Mouse (Mus musculus) hindbrain, embryonic 15.5 days (tissue): Measurements from ENCODE around the gene Dbf4. TPM values are rescaled to one million over a fixed set of nuclear protein-coding genes. Genes with fewer than 3 reads are reported as not detected.

Experiments
- ATAC-seq: fragments of 200-750 bp; cut with Nextera tagmentation; 2 replicates; pipeline ENCODE4 v1.8.0; 2017; ENCODE audit warnings: low read depth, moderate number of reproducible peaks, moderate TSS enrichment; ENCODE audit not compliant: low FRiP score
- H3K27ac ChIP-seq: fragments of 300-500 bp; sonication (generic); replicated peaks from 2 replicates; pipeline ENCODE4 v1.5.1; 2015; ENCODE audit warnings: mild to moderate bottlenecking, inconsistent platforms
- H3K27me3 ChIP-seq: fragments of 300-500 bp; sonication (generic); 2 replicates; pipeline ENCODE4 v1.6.1; 2015; ENCODE audit warnings: control low read depth, inconsistent platforms
- H3K36me3 ChIP-seq: fragments of 300-500 bp; sonication (generic); 2 replicates; pipeline ENCODE4 v1.6.1; 2015; ENCODE audit warnings: control low read depth, inconsistent platforms
- H3K4me1 ChIP-seq: fragments of 300-500 bp; sonication (generic); replicated peaks from 2 replicates; pipeline ENCODE4 v1.6.1; 2015; ENCODE audit warnings: control low read depth, inconsistent platforms
- H3K4me2 ChIP-seq: fragments of 300-500 bp; sonication (generic); 2 replicates; pipeline ENCODE4 v1.6.1; 2015; ENCODE audit warnings: moderate library complexity, mild to moderate bottlenecking, inconsistent platforms
- H3K4me3 ChIP-seq: fragments of 300-500 bp; sonication (generic); 2 replicates; pipeline ENCODE4 v1.5.1; 2015; ENCODE audit warnings: mild to moderate bottlenecking, inconsistent platforms
- H3K9ac ChIP-seq: fragments of 300-500 bp; sonication (generic); 2 replicates; pipeline ENCODE4 v1.6.1; 2015; ENCODE audit warnings: inconsistent platforms
- H3K9me3 ChIP-seq: fragments of 300-500 bp; sonication (generic); 2 replicates; pipeline ENCODE4 v1.6.1; 2016; ENCODE audit warnings: control low read depth, inconsistent platforms
- WGBS: fragments of 180-500 bp; shearing (Covaris S2); methylation state at CpG from one replicate; pipeline ENCODE4 v1.1.7; 2015; 5-methylcytosine and 5-hydroxymethylcytosine counted together
- polyA plus RNA-seq: library from polyadenylated mRNA; unstranded; fragments of >200 nt; fragmentation: Nextera tagmentation; extraction: Ambion mirVana; gene quantifications from 2 replicates; pipeline ENCODE4 v1.2.1, GENCODE M21; 2015

The Dbf4 gene
- polyA plus RNA-seq, 1 experiment from 2014 or later = 10.6 TPM

DNA sequence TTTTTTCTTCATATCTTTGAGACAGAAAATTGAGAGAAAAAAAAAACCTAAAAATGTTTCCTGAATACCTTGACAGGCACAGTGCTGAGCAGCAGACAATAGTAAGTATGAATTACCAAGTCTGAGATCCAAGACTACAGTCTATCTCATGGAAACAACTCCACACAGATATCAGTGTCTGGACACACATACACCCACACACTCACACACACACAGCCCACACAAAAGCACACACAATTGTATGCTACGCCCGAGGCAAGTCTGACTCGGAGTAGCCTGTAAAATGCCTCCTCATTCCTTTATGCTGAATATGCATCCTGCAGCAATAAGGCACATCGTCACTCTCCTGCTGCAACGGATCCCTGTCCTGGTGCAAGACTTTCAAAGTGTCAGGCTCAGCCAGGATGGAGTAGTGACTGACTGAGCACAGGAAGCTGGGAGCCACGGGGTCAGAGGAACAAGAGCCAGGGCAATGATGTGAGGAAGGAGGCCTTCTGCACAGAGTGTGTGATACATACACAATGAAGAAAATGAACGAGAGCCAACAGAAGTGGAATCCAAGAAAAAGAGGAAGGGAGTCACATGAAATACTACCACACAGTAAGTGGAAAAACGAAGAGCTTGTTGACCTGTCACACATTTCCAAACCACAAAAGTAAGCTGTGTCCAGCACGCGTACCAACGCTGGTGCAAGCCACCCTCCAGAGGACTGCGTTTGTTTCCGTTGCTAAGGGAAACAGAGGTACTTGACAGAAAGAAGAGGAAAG is 65.4 kb downstream of the Dbf4 start:
- Histone ChIP-seq H3K4me2 (no peak overlapping the region), H3K9me3 (no peaks in the 10 kb centered on the region), H3K27ac (0 out of 2 replicates have a peak overlapping the region, but pooled peaks have one; percentile 4), H3K4me1 (peaks cover 18% of the 10 kb centered on the region; the same call in 1 of the 2 replicates), H3K36me3 (peaks cover 11% of the 10 kb centered on the region), H3K27me3 (no peaks in the 10 kb centered on the region), H3K9ac (no peak overlapping the region), H3K4me3 (no peak overlapping the region)
- peak; percentile 33 for ATAC-seq
- WGBS = 43% methylated on average over 13 of the region's 13 CpGs

DNA sequence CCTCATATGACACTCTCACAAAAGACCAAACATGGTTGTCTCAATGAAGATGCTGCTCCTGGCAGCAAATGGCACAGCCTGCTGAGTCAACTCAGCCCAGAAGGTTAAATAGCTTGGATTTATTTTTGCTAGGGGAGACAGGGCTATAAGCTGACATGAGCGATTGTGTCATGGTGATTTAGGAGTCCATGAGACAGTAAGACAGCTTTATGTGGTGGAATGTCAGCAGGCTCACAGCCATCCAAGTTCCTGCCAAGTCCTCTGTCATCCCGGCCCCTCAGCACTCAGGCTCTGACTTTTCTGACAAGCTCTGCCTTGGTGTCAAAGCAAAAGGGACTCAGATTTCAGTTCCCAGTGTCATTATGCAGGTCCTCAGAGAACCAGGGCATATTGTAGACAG is 66.2 kb downstream of the Dbf4 start:
- Histone ChIP-seq H3K4me1 (peaks cover 18% of the 10 kb centered on the region; the same call in 1 of the 2 replicates), H3K36me3 (peaks cover 8% of the 10 kb centered on the region; the same call in 1 of the 2 replicates), H3K27ac (no peak overlapping the region), H3K4me3 (no peak overlapping the region), H3K27me3 (no peaks in the 10 kb centered on the region), H3K4me2 (no peak overlapping the region), H3K9ac (no peak overlapping the region), H3K9me3 (no peaks in the 10 kb centered on the region)
- ATAC-seq = no peak; the same call in 1 of the 2 replicates
- 34% methylated on average over 2 of the region's 2 CpGs for WGBS

DNA sequence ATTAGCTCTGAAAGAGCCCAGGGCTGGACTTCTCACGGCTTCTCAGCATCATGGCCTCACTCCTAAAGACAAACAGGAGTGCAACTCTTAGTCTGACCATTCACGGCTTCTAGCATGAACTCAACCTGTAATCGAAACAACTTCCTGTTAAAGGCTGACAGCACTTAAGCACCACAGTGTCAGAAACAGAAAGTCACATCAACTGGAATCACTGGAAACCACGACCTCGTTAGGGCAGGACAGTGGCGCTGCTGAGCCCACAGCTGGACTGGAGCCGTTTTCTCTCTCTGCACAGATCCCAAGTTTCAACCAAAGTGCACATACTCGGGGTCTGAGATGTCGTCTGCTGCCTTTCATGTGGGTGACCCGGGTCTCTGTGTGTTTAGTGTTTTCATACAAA is 73.0 kb downstream of the Dbf4 start:
- no peak overlapping the region for H3K9ac ChIP-seq
- ATAC-seq = no peak
- no peaks in the 10 kb centered on the region for H3K36me3 ChIP-seq
- 85% methylated on average over 10 of the region's 10 CpGs for WGBS
- no peaks in the 10 kb centered on the region for H3K4me1 ChIP-seq
- H3K4me2 ChIP-seq = no peak overlapping the region
- no peaks in the 10 kb centered on the region for H3K27me3 ChIP-seq
- H3K27ac ChIP-seq = no peak overlapping the region
- H3K4me3 ChIP-seq = no peak overlapping the region
- H3K9me3 ChIP-seq = no peaks in the 10 kb centered on the region

Other genes starting within 250 kb of the Dbf4 start
- 41.9 and 45.1 TPM in 2 replicates for gene Adam22, start 54.6 kb downstream of the Dbf4 start, polyA plus RNA-seq
- 8.0 and 9.0 TPM in 2 replicates for gene Slc25a40, start 134 bp upstream of the Dbf4 start, polyA plus RNA-seq
- gene Rundc3b, start 200.2 kb upstream of the Dbf4 start, polyA plus RNA-seq = 39.5 and 42.5 TPM in 2 replicates
- gene Abcb1a, start 237.4 kb upstream of the Dbf4 start, polyA plus RNA-seq = 1.6 and 2.1 TPM in 2 replicates